Comparison of ENCODE assay signal across 21 mouse cellular contexts in the genomic region with DNA sequence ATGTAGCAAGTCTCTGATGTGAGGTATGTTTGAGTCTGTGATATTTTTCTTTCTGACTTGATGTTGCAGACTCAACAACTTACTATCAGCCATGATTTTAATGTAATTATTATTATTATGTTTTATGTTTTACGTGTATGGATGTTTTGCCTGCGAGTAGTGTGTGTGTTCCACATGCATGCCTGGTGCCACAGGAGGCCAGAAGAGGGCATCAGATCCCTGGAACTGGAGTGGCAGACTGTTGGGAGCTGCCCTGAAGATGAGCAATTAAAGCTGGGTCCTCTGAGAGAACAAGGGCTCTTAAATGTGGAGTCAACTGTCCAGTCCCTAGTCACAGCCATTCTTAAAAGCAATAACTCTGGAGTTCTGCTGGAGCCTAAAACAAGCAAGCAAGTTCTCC.
DNase-seq lines count a peak whose midpoint lies in the region; ATAC-seq and TF ChIP-seq lines count a peak whose summit lies in the region.
"Had no signal": no experiment of that assay in that cellular context is flagged by ENCODE, and none has a peak within 500 bp of the region (broad histone marks: within the 10 kb centered on the region; RNA-seq: fewer than 3 reads in every experiment).

No protein-coding gene starts in this region.

- no peak overlapping the region for H3K27ac ChIP-seq in heart, adult 2 months
- peak overlapping the region; percentile 32; the same call in 1 of the 2 replicates for H3K27ac ChIP-seq in layer of hippocampus, adult 2 months
- H3K27ac ChIP-seq in stomach, postnatal 0 days (replicated peaks): no peak overlapping the region
- H3K27ac ChIP-seq: embryonic facial prominence, embryonic 12.5 days; liver, embryonic 15.5 days had no signal

- H3K9ac ChIP-seq in heart, adult 2 months (ENCODE audit: low read depth, low read length): no peak overlapping the region
- H3K9ac ChIP-seq in stomach, postnatal 0 days (ENCODE audit: low read length): no peak overlapping the region
- H3K9ac ChIP-seq: embryonic facial prominence, embryonic 12.5 days; heart, embryonic 12.5 days; liver, embryonic 15.5 days had no signal

- TF ChIP-seq EP300 in heart, adult 2 months (IDR thresholded peaks at IDR 0.05; ENCODE audit: insufficient read depth, low read depth, low read length): no peak
- TF ChIP-seq EP300 in stomach, postnatal 0 days (optimal IDR thresholded peaks at IDR 0.05): no peak

- H3K27me3 ChIP-seq in heart, adult 2 months (ENCODE audit: control insufficient read depth, insufficient read depth, low read length): no peaks in the 10 kb centered on the region
- no peaks in the 10 kb centered on the region for H3K27me3 ChIP-seq in stomach, postnatal 0 days (ENCODE audit: control insufficient read depth, insufficient read depth, low read length)
- H3K27me3 ChIP-seq: embryonic facial prominence, embryonic 12.5 days; heart, embryonic 12.5 days; liver, embryonic 15.5 days had no signal

- H3K4me2 ChIP-seq in stomach, postnatal 0 days (replicated peaks; ENCODE audit: low read depth): no peak overlapping the region
- H3K4me2 ChIP-seq: embryonic facial prominence, embryonic 12.5 days; heart, embryonic 12.5 days; liver, embryonic 15.5 days; midbrain, embryonic 11.5 days had no signal

- no peak overlapping the region for H3K4me3 ChIP-seq in heart, adult 2 months
- H3K4me3 ChIP-seq in layer of hippocampus, adult 2 months: no peak overlapping the region
- H3K4me3 ChIP-seq in stomach, postnatal 0 days (ENCODE audit: low read depth, low read length): no peak overlapping the region
- H3K4me3 ChIP-seq: embryonic facial prominence, embryonic 12.5 days; heart, embryonic 12.5 days; liver, embryonic 15.5 days; myocyte had no signal

- WGBS in heart, adult 2 months: 87% methylated on average over 2 of the region's 2 CpGs
- WGBS in stomach, postnatal 0 days: 95% methylated on average over 2 of the region's 2 CpGs

- DNase-seq in heart, adult 2 months: no peak
- DNase-seq in heart, postnatal 36 days: no peak
- DNase-seq in layer of hippocampus, adult 2 months (ENCODE audit: low spot score in 2 of 2): no peak
- no peak for DNase-seq in layer of hippocampus, adult 9-10 months (ENCODE audit: low spot score)
- peak; percentile 32 for DNase-seq in retina, embryonic 14.5 days (ENCODE audit: low spot score)
- no peak for DNase-seq in retina, postnatal 1 day
- DNase-seq in stomach, postnatal 0 days (ENCODE audit: low spot score): no peak
- DNase-seq: cerebellum, adult 2 months; lung, postnatal 4 days; right cerebral cortex, postnatal 14 days; spleen, adult 18-20 months; thymus, adult 18-20 months; thymus, postnatal 4 days had no signal

- H3K79me2 ChIP-seq in heart, adult 2 months (replicated peaks; ENCODE audit: control insufficient read depth, insufficient read depth, low read length): no peaks in the 10 kb centered on the region

- intact Hi-C loops in heart, adult 2 months (cut with DNase I): no loop called here
- intact Hi-C loops in heart, postnatal 36 days (cut with DNase I): no loop called here

- TF ChIP-seq CTCF in heart, adult 2 months (IDR thresholded peaks at IDR 0.05): peak; percentile 37
- TF ChIP-seq CTCF in layer of hippocampus, adult 2 months (conservative IDR thresholded peaks at IDR 0.05): peak; percentile 44
- TF ChIP-seq CTCF in stomach, postnatal 0 days (IDR thresholded peaks at IDR 0.05; ENCODE audit: low read depth): peak; percentile 43

- TF ChIP-seq POLR2A in heart, adult 2 months (IDR thresholded peaks at IDR 0.05; ENCODE audit: insufficient read depth, low read depth, low read length): no peak

- no peaks in the 10 kb centered on the region for H3K36me3 ChIP-seq in heart, adult 2 months (ENCODE audit: control insufficient read depth, insufficient read depth, low read length)
- peaks cover 11% of the 10 kb centered on the region for H3K36me3 ChIP-seq in stomach, postnatal 0 days (ENCODE audit: control insufficient read depth, insufficient read depth, low read length)
- H3K36me3 ChIP-seq: G1E had no signal

- ATAC-seq in stomach, postnatal 0 days (ENCODE audit: low FRiP score, low TSS enrichment): no peak
- no peak for ATAC-seq in CD4-positive, CD25-positive, alpha-beta regulatory T cell, adult 4 months
- ATAC-seq: forebrain, embryonic 14.5 days had no signal

- no peaks in the 10 kb centered on the region for H3K4me1 ChIP-seq in heart, adult 2 months (ENCODE audit: control insufficient read depth, insufficient read depth, low read length)
- H3K4me1 ChIP-seq in stomach, postnatal 0 days (replicated peaks; ENCODE audit: control insufficient read depth, insufficient read depth): no peaks in the 10 kb centered on the region
- H3K4me1 ChIP-seq: embryonic facial prominence, embryonic 12.5 days; liver, embryonic 15.5 days had no signal

- H3K9me3 ChIP-seq in stomach, postnatal 0 days (ENCODE audit: control insufficient read depth, low read length): 0 out of 2 replicates have a peak, but pooled peaks cover 3% of the 10 kb centered on the region
- H3K9me3 ChIP-seq: embryonic facial prominence, embryonic 12.5 days; liver, embryonic 15.5 days had no signal
